Comparison of ENCODE assay signal across 20 mouse cellular contexts in the genomic region with DNA sequence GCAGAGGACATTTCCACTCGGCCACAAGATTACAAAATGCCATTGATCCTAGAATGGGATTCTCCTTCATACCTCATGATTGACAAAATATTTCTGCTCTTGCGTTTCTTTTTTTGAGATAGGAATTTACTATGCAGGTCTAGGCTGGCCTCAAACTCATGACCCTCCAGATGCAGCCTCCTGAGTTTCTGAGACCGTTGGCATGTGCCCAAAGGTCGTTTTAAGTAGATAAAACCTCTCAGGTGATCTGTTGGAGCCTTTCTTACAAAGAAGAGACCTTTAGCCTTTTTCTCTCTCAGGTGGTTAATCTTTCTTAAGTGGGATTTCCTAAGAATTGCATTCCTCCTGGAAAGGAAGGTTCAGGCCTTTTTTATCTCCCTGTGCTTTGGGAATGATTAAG.
"Had no signal": no experiment of that assay in that cellular context is flagged by ENCODE, and none has a peak within 500 bp of the region (broad histone marks: within the 10 kb centered on the region; RNA-seq: fewer than 3 reads in every experiment).

No protein-coding gene starts in this region.

- H3K9me3 ChIP-seq: limb, embryonic 12.5 days; limb, embryonic 15.5 days; lung, embryonic 15.5 days; neural tube, embryonic 12.5 days; neural tube, embryonic 15.5 days had no signal

- H3K4me3 ChIP-seq: limb, embryonic 12.5 days; limb, embryonic 15.5 days; lung, embryonic 15.5 days; neural tube, embryonic 12.5 days; neural tube, embryonic 15.5 days had no signal

- H3K36me3 ChIP-seq: limb, embryonic 12.5 days; limb, embryonic 15.5 days; lung, embryonic 15.5 days; neural tube, embryonic 12.5 days; neural tube, embryonic 15.5 days had no signal

- H3K27me3 ChIP-seq: limb, embryonic 12.5 days; limb, embryonic 15.5 days; lung, embryonic 15.5 days; neural tube, embryonic 12.5 days; neural tube, embryonic 15.5 days had no signal

- H3K27ac ChIP-seq: limb, embryonic 12.5 days; limb, embryonic 15.5 days; liver, embryonic 14.5 days; lung, embryonic 15.5 days; neural tube, embryonic 12.5 days; neural tube, embryonic 15.5 days; stomach, postnatal 0 days had no signal

- DNase-seq: kidney, postnatal 4 days; left cerebral cortex, postnatal 4 days; liver, postnatal 0 days; lung, postnatal 10 days; lung, postnatal 36 days; midbrain, embryonic 14.5 days; right cerebral cortex, adult 18-20 months; right cerebral cortex, postnatal 14 days; right cerebral cortex, postnatal 4 days; thymus, adult 2 months; thymus, postnatal 14 days had no signal

- H3K4me1 ChIP-seq: limb, embryonic 12.5 days; neural tube, embryonic 12.5 days; neural tube, embryonic 15.5 days had no signal

- H3K9ac ChIP-seq: limb, embryonic 12.5 days; limb, embryonic 15.5 days; liver, embryonic 14.5 days; liver, postnatal 0 days; lung, embryonic 15.5 days; neural tube, embryonic 12.5 days; neural tube, embryonic 15.5 days had no signal

- H3K4me2 ChIP-seq: limb, embryonic 12.5 days; limb, embryonic 15.5 days; liver, embryonic 11.5 days; lung, embryonic 15.5 days; midbrain, embryonic 11.5 days; neural tube, embryonic 12.5 days; neural tube, embryonic 15.5 days had no signal

- ATAC-seq: liver, postnatal 0 days had no signal
